Mouse (Mus musculus) cortical plate, adult 2 months (tissue): ENCODE measurements around the gene Rasl10a.
A peak's percentile ranks its signal among the peaks of the same experiment; 100 is the strongest.

ENCODE experiments used
- CTCF ChIP-seq: fragments of 200-500 bp; IDR thresholded peaks from 2 replicates; pipeline ENCODE4 v1.5.1; 2011; ENCODE audit warnings: mild to moderate bottlenecking, control low read depth, low read length; ENCODE audit not compliant: insufficient read depth; ENCODE audit errors: extremely low read depth
- POLR2A ChIP-seq: fragments of 200-500 bp; IDR thresholded peaks from 2 replicates; pipeline ENCODE4 v1.6.1; 2011; ENCODE audit warnings: mild to moderate bottlenecking, low read length, control low read depth; ENCODE audit not compliant: insufficient read depth; ENCODE audit errors: extremely low read depth

DNA sequence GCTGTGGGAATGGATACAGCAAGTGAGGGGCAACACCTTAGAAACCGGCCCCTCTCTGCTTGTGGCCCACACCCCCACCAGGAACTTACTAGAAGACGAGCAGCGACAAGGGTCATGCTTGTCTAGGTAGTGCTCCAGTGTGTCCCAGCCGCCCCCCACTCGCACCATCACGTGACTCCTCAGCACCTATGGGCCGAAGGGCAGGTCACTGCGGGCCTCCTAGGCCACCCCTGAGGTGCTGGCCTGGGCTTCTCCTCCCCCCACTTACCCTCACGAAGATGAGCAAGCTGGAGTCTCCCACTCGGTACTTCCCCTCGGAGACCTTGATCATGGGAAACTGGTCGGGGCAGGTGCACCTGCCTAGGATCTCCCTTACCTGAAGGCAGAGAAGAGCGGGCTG is 4.4 kb downstream of the Rasl10a start:
- no peak for TF ChIP-seq CTCF
- 0 out of 2 replicates have a peak, but pooled peaks have one; percentile 7 for TF ChIP-seq POLR2A
